Mouse (Mus musculus): ENCODE measurements at regions not wholly inside any gene's neighbourhood (a gene's known extent, or its start where the extent isn't known, plus 50 kb on each side); places are given as distances from the start of the nearest gene placed in this dataset.
A peak's percentile ranks its signal among the peaks of the same experiment; 100 is the strongest.

DNA sequence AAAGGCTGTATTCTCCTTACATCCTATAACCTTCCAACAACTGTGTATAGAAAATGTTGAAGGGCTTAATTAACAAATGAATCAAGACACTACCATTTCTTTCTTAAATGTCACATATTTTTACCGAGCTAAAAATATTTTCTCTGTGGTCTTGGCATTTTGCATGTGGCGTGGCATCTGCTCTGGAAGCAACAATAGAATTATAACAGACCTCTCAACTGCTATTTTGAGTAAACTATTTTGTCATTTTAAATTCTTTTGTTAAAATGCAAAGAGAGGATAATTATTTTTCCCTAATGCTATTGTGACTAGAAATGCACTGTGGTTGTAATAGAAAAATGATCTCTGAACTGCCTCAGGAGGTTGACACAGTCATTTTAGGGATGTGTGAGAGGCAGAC lies 187.9 kb downstream of the Spry2 start:
- no peak for DNase-seq

DNA sequence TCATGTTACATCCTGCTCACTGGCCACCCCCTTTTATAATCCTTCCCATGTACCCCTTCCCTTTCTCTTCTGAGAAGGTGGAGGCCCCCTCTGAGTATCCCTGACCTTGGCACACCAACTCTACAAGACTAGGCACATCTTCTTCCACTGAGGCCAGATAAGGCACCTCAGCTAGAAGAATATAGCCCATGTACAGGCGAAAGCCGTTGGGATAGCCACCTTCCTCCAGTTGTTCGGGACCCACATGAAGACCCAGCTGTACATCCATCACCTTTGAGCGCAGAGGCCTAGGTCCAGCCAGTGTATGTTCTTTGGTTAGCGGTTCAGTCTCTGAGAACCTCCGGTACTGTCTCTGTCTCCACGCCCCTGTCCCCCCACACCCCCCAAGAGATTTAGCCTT lies 189.9 kb downstream of the Spry2 start:
- DNase-seq, result no peak

DNA sequence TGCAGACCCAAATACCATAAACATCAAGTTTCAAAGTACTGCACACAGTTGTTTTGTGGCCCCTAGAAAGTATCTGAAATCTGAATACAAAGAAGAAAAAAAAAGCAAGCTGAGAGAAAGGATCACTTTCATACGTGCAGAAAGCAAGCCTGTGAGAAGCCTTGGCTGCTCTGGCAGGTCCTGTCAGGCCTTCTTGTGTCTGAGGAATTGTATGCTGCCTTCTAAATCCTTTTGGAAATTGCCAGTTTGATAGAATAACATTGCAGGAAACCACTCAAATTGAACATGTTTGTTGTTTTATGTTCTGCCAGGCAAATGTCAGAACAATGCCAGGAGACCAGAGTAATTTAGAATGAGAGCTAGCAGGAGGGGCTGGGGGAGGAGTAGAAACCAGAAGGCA lies 198.0 kb downstream of the Spry2 start:
- no peak for DNase-seq

DNA sequence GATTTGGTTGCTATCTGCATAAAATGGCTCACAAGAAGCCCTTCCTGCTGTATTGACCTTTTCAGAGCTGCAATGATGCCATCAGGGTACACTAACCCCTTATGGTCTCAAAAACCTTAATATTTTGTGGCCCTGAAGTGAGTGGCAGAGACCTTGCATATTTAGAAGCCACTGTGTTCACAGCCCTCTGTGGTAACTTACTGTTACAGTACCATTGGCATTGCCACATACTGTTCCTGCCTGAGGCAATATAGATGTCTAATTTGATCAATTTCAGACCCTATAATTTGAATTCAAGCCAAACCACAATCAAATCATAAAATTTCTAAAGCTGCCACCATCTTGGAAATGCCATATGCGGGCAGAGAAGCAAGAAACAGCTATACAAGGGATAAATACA lies 198.5 kb downstream of the Spry2 start:
- DNase-seq, result no peak

DNA sequence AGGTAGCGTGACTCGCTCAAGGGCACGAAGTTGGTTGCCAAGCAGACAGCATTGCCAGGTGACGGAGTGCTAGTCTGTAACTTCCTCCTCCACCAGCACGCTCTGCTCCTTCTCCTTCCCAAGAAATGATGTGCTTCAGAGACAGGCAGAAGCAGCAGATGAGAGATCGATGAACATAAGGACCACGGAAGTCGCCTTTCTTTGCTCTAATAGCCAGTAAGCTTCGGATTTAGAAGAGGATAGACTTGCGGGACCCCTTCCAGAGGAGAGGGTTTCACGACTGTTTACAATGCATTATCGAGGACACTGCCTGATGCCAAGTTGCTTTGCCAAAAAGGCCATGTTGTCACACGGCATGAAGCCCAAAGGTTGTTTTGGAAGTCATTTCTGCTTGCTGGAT lies 199.2 kb downstream of the Spry2 start:
- no peak for DNase-seq

DNA sequence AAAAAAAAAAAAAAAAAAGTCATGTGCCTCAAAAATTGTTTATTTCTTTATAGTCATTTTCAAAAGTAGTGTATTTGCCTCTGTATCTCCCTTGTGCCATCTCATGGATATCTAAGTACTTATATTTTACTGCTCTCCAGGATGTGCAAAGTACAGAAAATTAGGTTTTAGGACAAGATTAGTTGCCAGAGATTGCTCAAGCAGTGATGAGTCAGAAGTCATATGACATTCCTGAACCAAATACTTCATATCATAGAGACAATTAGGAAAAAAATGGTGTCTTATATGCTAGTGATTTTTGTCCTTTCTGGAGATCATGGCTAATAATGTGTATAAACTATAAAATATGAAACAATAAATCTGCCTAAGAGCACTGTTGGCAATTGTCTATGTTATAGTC lies 201.7 kb downstream of the Spry2 start:
- no peak for DNase-seq

DNA sequence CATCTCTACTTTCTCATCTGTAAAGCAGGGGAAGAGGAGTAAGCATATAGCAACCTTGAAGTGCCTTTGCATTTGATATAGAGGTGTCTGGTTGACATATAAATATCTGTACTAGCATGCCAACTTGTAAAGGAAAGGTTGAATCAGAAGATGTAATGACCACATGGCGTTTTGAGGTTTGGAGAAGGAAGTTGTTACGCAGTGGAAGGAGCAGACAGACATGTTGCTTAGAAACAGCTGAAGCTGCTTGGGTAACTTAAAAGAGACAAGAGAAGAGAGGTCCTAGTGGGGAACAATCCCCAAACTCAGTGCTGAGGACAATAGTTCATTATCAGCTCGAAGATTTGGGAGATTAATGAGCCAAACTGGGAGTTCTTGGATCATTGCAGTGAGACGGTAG lies 202.9 kb downstream of the Spry2 start:
- no peak for DNase-seq

DNA sequence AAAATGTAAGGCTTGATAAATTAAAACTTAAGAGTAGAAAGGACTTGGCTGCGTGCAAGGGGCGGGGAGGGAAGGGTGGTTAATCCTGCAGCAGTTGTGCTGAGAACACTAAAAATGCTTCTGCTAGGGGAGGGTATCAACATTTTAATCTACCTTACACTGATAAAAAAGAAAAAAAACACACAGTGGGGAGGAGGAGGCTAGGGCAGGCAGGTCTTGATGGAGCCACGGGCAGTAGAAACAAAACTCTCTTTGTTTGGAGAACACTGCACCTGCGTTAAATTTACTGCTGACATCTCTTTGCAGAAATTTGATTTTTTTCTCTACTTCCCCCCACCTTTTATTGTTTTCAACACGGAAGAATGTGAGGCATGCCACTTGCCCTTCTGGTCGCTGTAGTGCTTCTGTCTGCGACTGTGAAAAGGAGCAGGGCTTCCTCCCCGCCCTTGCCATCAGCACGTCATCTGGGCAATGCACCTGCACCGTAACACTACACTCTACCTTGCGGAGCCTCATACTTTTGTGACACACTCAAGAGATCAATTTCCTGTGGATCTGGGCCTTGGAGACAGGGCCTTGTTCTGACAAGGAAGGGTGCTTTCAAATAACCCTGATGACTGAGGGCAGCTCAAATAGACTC lies 211.7 kb downstream of the Spry2 start:
- DNase-seq, result no peak

DNA sequence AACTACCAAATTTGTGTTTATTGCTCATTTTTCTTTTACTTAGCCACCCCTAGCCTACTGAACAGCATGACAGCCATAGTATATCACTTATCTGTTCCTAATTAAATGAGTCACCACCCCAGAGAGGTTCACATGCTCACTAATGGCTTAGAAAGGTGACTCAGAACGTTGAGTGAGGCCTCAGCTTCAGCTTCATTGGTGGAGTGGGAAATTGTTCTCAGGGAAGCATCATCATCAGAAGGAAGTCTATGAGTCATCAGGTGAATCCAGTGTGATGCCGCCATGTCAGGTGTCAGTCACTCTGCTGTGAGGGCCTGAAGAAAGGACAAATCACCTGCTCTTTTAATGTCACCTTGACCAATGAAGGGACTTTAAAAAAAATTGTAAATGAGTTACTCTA lies 212.3 kb downstream of the Spry2 start:
- DNase-seq, result no peak

DNA sequence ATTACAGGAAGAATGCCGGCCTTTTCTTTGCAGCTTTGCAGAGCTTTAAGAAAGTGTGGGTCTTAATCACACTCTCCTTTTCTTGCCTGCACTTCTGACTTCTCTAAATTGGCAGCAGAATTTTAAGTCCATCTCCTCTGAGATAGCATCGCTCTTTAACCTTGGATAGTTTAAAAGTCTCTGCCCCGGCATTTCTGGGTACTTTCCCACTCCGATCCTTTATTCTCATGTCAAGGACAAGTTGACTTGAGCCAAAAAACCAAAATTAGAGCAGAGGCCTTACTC lies 220.0 kb downstream of the Spry2 start:
- DNase-seq, result no peak

DNA sequence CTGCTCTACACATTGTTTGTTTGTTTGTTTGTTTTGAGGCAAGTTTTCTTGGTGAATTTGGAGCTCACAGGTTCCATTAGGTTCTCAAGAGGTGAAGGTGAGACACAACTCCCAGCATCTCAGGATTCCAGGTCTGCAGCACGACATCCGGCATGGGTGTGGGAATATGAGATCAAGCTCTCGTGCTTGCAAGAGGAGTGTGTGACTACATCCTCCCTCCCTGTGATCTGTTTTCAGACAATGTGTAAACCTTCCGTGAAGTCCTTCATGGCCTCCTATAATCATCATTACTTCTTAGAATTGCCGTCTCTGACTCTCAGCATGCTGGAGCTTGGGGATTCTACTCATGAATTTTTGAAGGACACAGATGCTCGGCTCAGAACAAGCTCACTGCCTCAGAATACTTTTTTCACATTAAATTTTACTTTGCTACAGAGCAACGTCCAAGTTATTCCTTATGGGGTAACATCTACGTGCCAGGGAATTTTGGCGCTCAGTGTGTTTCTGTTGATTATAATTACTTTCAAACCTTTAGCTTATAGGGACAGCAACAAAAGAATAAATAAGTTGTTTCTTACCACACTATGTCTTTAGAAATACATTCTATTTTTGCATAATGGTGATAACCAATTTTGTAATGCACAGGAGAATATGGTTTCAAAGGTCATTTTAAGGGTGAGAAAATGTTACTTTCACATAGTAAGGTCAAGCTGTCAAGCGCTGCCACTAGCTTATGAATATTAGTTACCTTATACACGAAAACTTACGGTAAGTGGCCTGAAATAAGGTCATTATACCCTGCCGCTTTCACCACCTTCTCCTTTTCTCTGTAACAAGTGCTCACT lies 220.6 kb downstream of the Spry2 start:
- no peak for DNase-seq

DNA sequence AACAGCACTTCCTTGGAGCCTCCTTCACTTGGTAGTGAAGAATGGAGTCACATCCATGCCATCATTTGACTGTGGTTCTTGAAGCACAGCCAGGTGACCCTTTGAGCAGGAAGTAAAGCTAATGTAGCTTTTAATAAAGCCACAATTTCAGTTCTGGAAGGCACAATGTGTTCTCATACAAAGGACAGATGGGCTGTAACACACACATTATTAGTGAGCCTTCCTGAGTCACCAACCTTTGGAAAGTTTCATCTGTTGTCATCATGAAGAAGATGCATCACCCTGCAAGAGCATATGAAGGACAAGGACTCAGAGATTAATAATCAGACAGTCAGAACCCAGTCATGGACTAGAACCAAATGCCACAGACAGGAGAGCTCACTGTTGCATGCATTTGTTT lies 221.6 kb downstream of the Spry2 start:
- no peak for DNase-seq

DNA sequence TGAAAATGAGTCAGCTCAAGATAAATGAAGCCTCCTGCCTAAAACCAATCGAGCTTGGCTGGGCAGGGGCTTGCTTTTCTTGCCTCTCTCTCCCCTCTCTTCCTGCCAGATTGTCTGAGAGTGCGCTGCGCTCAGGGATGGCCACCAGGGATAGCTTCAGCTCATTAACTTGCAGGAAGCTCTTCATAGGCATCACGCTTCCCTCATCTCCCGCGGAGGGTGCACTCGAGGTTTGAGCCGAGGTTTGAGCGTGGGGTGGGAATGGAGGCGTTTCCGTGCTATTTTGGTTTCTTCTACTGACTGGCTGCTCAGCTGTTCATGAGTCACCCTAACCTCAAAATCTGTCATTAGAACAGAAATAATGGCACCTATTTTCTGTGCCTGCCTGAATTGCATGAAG lies 227.7 kb downstream of the Spry2 start:
- peak; percentile 9 to 14 for DNase-seq

DNA sequence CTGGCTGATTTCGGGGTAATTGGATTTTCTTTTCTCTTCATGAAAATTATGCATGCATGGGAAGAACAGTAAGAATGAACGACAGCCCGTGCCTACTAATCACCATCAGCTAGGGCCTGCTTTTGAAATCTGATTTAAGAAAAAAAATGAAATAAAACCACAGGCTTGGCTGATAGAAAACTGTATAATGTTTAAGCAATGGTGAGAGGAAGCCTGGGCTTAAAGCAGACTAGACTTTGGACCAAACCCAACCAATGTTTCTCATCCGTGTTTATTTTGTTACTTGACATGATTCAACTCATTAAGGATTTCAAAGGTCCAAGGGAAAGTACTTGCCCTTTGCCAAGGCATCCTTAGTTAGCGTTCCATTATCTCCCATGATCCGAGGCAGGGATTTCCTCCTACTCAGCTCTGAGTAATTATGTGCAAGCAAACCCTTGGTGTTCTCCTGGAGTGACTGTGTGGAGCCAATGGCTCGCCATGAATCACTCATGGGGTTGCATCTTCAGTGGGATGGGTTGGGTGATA lies 231.9 kb downstream of the Spry2 start:
- no peak for DNase-seq

DNA sequence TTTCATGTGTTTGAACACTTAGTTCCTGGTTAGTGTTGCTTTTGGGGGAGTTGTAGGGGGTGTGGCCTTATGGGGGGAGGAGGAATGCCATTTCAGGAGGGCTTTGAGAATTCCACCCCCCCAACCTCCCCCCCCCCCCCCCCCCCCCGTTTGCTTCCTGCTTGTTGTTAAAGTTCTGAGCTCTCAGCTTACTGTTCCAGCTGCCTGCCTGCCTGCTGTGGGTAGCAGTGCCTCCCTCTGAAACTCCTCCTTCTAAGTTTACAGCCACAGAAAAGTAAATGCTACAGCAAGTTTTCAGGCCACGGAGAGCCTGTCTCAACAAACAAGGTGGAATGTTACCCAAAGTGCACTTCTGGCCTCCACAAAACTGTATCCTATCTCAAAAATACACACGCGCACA lies 233.1 kb downstream of the Spry2 start:
- no peak for DNase-seq

DNA sequence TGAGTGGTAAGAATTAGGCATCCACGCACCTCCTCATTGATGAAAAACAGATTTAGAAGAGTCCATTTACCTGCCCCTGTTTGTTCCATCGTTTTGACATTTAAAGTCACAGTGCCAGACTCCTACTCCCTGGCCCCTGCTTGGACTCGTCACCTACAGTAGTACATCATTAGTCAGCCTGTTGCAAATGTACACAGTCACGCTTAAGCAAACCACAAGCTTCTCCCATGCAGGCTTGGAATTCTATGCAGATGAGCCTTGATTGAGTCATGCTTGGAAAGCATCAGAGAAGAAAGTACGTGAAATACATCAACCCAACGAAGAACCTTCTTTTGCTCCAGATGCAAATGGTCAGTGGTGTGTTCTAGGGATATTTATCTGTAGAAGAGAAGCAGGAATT lies 233.8 kb downstream of the Spry2 start:
- DNase-seq, result no peak

DNA sequence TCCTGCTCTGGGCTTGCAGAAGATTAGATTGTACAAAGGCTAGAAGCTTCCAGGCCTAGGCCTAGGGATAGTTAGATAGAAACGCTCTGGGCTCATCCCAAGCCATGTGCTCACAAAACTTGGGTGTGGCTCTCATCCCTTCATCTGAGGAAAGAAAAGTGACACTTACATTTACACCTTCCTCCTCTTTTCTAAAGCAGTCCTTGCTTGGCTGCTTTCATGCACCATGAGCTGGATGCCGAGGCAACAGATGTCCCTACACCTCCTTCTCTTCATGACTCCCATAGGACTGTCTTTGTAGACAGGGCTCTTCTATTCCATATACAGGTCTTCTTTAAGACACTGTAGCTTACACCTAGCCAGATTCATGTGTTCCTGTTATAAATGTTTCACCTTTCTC lies 238.3 kb downstream of the Spry2 start:
- DNase-seq, result no peak

DNA sequence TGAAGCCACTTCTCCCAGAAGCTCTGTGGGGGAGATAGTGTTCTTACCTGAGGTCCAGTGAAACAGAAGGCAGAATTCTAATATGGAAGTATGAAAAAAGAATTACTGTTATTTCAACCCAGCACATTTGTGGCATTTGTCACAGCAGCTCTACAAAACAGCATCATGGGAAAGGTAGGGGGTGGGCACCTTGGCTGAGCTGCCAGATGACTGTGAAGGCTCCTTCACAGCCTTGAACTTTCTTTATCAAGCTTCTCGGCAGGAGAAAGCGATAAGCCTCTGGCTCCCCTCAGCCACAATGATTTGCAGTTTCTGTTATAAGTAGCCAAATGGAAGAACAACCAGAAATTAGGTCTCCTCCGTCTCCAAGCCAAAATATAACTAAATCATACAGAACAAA lies 249.5 kb downstream of the Spry2 start:
- no peak for DNase-seq

DNA sequence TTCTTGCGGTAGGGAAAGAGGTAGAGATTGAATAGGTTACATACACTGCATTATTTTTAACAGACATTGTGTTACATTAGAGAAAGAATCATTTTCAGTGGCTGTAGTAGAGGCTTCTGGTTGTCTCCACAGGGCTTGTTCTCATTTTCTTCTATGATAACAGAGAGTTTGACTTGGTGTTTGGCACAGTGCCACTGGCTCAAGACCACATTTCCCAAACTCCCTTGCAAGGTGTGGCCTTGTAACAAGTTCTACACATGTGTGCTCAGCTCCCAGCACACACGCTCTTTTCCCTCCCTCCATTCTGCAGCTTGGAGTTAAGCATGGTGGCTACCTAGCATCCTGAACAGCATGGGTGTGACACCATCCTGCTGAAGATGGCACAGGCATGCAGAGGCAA lies 252.2 kb downstream of the Spry2 start:
- DNase-seq, result no peak

DNA sequence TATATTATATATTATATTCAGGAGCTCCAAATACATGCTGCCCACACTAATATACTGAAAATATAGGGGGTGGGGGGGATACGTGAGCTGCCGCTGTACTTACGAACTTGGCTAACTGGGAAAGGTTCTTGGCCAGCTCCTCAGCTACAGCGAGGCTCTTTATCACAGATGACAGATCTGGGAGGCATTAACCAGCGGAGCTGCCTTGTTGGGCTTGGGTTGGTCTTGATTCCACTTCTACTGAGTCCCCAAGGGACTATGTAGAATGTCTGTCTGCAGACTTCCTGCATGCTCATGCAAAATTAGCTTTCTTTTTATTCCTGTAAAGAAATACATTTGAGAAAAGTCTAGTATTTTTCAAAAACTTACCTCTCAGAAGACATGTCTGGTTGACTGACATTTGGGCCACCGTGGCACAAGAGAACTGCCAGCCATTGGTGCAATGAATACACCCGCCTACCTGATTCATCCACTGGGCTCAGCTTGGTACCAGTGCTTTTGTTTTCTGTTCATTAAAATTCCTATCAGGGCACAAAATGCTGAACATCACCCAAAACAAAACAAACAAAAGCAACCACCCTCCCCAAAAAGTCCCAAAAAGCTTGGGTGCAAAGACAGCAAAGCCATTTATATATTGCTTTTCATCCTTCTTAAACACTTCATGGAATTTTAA lies 253.2 kb downstream of the Spry2 start:
- DNase-seq, result no peak

DNA sequence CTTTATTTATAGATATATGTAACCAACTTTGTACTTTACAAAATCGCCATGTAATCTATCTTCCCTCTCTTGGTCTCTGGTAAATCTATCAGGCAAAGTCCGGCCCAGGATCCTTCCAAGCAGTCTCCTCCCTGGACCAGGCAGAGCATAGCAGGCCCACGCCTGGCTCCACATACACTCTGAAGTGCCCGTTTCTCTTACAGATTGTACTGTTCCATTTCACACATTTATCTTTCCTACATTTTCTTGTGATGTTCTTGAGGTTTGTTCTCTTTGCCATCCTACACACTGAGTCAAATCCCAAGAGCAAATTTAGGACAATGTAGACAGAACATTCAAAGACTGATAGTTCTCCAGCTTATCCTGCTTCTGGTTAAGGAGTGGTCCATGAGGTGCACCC lies 264.3 kb downstream of the Spry2 start:
- DNase-seq, result no peak

DNA sequence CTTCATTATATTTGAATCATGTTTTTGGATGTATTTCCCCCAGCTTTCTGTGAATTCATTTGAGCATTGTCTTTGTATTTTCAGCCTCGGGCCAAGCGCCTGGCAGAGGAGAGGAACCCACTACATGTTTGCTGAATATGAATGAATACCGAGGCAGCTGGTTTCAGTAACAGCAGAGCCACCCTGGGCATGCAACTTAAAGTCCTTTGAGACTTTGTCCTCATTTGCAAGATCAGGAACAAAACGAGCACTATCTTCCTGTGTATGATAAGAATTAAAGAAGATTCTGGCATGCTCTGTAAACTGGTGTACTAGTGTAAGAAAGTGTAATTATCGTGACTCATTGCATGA lies 265.0 kb downstream of the Spry2 start:
- DNase-seq, result no peak

DNA sequence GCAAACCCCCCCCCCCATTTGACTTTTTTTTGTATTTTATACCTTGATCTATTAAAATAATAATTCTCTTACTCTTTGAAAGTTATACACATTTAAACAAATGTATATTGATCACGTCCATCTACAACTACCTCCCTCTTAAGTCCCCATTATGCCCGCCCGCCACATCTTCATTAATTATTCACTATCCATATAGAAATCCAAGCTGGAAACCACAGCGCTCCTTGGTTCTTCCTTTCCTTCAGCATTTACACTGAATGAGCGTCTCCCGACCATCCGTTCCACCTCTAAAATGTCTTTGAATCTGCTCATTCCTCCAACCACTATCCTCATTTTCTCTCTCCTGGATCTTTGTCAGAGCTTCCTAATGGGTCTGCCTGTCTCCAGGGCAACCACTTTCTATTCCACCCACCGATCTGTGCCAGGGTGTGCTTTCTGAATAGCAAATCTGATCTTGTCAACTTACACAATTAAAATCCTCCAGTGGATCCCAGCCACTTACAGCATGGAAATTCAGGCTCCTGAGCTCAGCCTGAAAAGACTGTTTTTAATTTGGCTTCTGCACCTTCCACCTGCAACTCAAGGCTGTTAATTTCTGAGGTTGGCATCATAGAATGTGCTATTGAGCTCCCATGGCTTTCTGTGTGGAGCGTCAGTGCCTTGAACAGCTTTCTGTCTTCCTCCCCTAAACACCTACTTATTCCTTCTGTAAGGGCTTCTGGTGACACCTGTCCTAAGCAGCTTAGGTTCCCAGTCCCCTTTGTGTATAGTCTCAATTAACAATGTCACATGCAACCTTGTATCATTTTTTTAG lies 265.5 kb downstream of the Spry2 start:
- DNase-seq, result no peak

All from thymus, postnatal 36 days (tissue).